Mouse (Mus musculus) G1E (cell line): ENCODE results near the gene Irf3. TPM values are rescaled to one million over a fixed set of nuclear protein-coding genes. Genes with fewer than 3 reads are reported as not detected.

Experiments used
- ATAC-seq: 2 replicates; pipeline ENCODE4 v1.8.0; 2016; ENCODE audit warnings: mild to moderate bottlenecking; ENCODE audit not compliant: insufficient number of reproducible peaks, poor library complexity, low FRiP score, severe bottlenecking; ENCODE audit errors: extremely low read depth
- DNase-seq: peaks from one replicate; pipeline ENCODE4 v3.0.0; 2012; ENCODE audit warnings: low spot score
- H3K27me3 ChIP-seq: 2 replicates; pipeline ENCODE4 v1.6.1; 2012; ENCODE audit warnings: mild to moderate bottlenecking, low read length, inconsistent platforms; ENCODE audit not compliant: insufficient read depth
- H3K36me3 ChIP-seq: replicated peaks from 2 replicates; pipeline ENCODE3; 2012; ENCODE audit warnings: mild to moderate bottlenecking, inconsistent platforms
- H3K4me1 ChIP-seq: 2 replicates; pipeline ENCODE4 v1.6.1; 2012; ENCODE audit warnings: low read depth, low read length, inconsistent platforms, mixed read lengths; ENCODE audit not compliant: insufficient read depth
- H3K4me3 ChIP-seq: 2 replicates; pipeline ENCODE4 v1.5.1; 2012; ENCODE audit warnings: low read depth, mild to moderate bottlenecking, inconsistent platforms, low read length, moderate library complexity, mixed read lengths
- H3K9me3 ChIP-seq: replicated peaks from 2 replicates; pipeline ENCODE4 v1.6.1; 2012; ENCODE audit warnings: inconsistent platforms
- CTCF ChIP-seq: IDR thresholded peaks from 2 replicates; pipeline ENCODE4 v1.5.1; 2012; ENCODE audit warnings: low read depth, low read length, inconsistent platforms, mixed read lengths
- GATA1 ChIP-seq: IDR thresholded peaks from 2 replicates; pipeline ENCODE4 v1.6.1; 2012; ENCODE audit warnings: borderline replicate concordance, low read length, inconsistent platforms, mixed read lengths
- GATA2 ChIP-seq: IDR thresholded peaks from 2 replicates; pipeline ENCODE4 v1.6.1; 2012; ENCODE audit warnings: low read depth, low read length, inconsistent platforms, borderline replicate concordance
- POLR2AphosphoS5 ChIP-seq: IDR thresholded peaks from 2 replicates; pipeline ENCODE4 v1.6.1; 2012; ENCODE audit warnings: low read depth, low read length, inconsistent platforms; ENCODE audit not compliant: insufficient replicate concordance
- TAL1 ChIP-seq: conservative IDR thresholded peaks from 2 replicates; pipeline ENCODE4 v1.6.1; 2012; ENCODE audit warnings: low read depth, low read length, inconsistent platforms, mixed read lengths
- polyA plus RNA-seq: library from polyadenylated mRNA; stranded (reverse); fragments of >175 nt; gene quantifications from 2 replicates; pipeline ENCODE4 v1.2.3, GENCODE M21; 2012
- total RNA-seq, 2 experiments: library from RNA; stranded (forward) in 1 of 2; stranded (reverse) in 1 of 2; fragments of 200-1000 nt in 1 of 2; fragments of >200 nt in 1 of 2; fragmentation: Nextera tagmentation in 1 of 2; gene quantifications; 2 replicates each; pipeline ENCODE4 v1.2.3; 2014 to 2017

The Irf3 gene
- total and polyA plus RNA-seq, 3 experiments: 65.6 to 135 (median 107) TPM

DNA sequence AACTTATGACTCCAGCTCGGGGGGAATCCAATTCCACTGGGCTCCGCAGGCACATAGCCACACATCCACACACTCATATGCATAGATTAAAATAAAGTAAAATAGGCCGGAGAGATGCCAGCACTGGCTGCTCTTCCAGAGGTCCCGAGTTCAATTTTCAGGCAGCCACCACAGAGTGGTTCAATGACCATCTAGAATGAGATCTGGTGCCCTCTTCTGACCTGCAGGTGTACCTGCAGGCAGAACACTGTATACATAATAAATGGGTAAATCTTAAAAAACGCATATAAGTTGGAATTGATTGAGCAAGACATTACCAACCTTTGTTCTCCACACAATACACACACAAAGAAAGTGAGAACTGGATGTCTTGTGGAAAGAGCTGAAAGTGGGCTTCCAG is 41.8 kb upstream of the Irf3 start:
- no peaks in the 10 kb centered on the region for H3K9me3 ChIP-seq
- no peak for ATAC-seq
- H3K36me3 ChIP-seq: no peaks in the 10 kb centered on the region
- peak; percentile 50; the same call in 1 of the 2 replicates for TF ChIP-seq CTCF
- TF ChIP-seq GATA2: no peak
- DNase-seq: no peak
- peaks cover 33% of the 10 kb centered on the region for H3K27me3 ChIP-seq
- no peak overlapping the region for H3K4me3 ChIP-seq
- peaks cover 50% of the 10 kb centered on the region for H3K4me1 ChIP-seq

DNA sequence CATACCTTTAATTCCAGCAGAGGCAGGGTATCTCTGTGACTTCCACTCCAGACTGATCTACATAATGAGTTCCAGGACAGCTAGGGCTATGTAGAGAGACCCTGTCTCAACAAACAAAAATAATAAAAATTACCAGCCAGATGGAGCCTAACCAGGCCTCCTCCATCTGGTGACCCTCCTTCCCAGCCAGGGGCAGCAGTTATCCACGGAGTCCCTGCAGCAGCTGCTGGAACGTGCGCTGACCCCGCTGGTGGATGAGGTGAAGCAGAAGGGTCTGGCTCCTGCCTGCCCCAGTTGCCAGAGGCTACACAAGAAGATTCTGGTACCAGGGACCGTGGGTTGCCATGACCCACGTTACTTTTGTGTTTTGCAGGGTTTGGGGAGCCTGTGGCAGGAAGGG is 41.2 kb upstream of the Irf3 start:
- H3K27me3 ChIP-seq: peaks cover 30% of the 10 kb centered on the region
- no peaks in the 10 kb centered on the region for H3K9me3 ChIP-seq
- no peak for TF ChIP-seq POLR2AphosphoS5
- TF ChIP-seq GATA1: no peak
- no peak for TF ChIP-seq CTCF
- TF ChIP-seq GATA2: no peak
- TF ChIP-seq TAL1: no peak
- DNase-seq: no peak
- H3K4me3 ChIP-seq: no peak overlapping the region
- H3K36me3 ChIP-seq: no peaks in the 10 kb centered on the region
- no peak for ATAC-seq
- H3K4me1 ChIP-seq: peaks cover 56% of the 10 kb centered on the region

DNA sequence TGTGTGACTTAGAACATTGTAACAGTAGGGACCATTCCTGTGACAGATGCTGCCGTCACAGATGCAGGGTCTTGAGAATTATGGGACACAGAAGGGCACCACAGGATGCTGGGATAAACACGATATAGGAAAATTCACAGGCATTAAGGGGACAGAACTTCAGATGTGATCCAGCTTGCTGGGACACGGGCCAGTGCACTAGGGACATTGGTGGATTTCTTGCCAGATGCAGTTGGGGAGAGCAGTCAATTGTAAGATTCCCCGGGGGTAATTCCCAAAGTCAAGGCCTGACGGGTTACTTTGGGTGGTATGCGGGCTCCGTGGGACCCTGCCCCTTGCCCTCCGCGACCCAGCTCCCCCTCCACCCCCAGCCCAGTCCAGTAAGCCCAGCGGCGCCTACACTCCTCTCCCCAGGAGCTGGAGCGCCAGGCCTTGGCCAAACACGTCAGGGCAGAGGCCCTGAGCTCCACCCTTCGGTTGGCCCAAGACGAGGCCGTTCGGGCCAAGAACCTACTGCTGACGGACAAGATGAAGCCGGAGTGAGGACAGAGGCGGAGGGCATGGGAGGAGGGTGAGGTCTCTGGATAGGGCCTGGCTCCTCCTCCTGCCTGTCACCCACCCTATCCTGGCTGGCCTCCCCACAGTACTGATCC is 40.1 kb upstream of the Irf3 start:
- H3K4me3 ChIP-seq: no peak overlapping the region
- no peaks in the 10 kb centered on the region for H3K36me3 ChIP-seq
- ATAC-seq (no peak), DNase-seq (no peak)
- peaks cover 30% of the 10 kb centered on the region for H3K27me3 ChIP-seq
- H3K9me3 ChIP-seq: no peaks in the 10 kb centered on the region
- TF ChIP-seq CTCF (no peak), GATA1 (no peak), TAL1 (no peak), POLR2AphosphoS5 (no peak), GATA2 (no peak)
- H3K4me1 ChIP-seq: peaks cover 58% of the 10 kb centered on the region

DNA sequence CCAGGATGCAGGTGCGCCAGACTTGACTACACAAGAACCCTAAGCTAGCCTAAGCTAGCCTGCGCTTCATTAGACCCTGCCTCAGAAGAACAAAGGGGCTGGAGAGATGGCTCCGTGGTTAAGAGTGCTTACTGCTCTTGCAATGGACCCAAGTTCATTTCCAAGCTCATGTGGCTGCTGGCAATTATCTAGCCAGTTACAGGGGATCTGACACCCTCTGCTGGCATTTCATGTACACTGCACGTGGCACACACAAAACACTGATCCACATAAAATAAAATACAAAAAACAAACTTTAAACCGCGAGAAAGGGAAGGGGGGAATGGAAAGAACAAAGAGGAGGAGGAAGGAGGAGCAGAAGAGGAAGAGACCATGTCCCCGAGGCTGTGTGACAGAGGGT is 39.2 kb upstream of the Irf3 start:
- H3K9me3 ChIP-seq: no peaks in the 10 kb centered on the region
- no peak overlapping the region for H3K4me3 ChIP-seq
- peaks cover 57% of the 10 kb centered on the region for H3K4me1 ChIP-seq
- DNase-seq (no peak), ATAC-seq (no peak)
- no peaks in the 10 kb centered on the region for H3K36me3 ChIP-seq
- TF ChIP-seq CTCF: peak; percentile 48
- TF ChIP-seq POLR2AphosphoS5: no peak
- H3K27me3 ChIP-seq: peaks cover 32% of the 10 kb centered on the region

DNA sequence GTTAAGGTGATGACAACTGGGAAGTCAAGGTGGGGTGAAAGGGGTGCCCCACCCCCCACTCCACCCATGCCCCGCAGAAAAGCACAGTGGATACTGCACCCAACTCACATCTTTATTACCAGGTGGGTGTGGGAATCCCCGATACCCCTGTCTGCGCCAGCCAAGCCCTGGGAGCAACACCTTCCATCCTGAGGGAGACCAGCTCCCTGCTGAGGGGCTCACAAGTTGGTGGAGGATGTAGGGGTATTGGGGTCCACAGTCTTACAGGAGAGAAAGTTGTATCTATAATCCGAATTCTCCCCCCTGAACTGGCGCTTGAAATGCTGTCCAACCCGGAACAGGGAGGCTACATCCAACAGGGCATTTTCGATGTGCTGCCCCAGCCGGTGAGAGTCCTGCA is 38.2 kb upstream of the Irf3 start:
- H3K36me3 ChIP-seq: no peaks in the 10 kb centered on the region
- no peak; the same call in 1 of the 2 replicates for ATAC-seq
- DNase-seq: no peak
- no peaks in the 10 kb centered on the region for H3K9me3 ChIP-seq
- peaks cover 37% of the 10 kb centered on the region for H3K27me3 ChIP-seq
- H3K4me1 ChIP-seq: peaks cover 58% of the 10 kb centered on the region
- no peak for TF ChIP-seq GATA2
- no peak for TF ChIP-seq TAL1
- TF ChIP-seq GATA1: no peak
- TF ChIP-seq CTCF: no peak
- no peak for TF ChIP-seq POLR2AphosphoS5
- H3K4me3 ChIP-seq: no peak overlapping the region; the same call in 1 of the 2 replicates

DNA sequence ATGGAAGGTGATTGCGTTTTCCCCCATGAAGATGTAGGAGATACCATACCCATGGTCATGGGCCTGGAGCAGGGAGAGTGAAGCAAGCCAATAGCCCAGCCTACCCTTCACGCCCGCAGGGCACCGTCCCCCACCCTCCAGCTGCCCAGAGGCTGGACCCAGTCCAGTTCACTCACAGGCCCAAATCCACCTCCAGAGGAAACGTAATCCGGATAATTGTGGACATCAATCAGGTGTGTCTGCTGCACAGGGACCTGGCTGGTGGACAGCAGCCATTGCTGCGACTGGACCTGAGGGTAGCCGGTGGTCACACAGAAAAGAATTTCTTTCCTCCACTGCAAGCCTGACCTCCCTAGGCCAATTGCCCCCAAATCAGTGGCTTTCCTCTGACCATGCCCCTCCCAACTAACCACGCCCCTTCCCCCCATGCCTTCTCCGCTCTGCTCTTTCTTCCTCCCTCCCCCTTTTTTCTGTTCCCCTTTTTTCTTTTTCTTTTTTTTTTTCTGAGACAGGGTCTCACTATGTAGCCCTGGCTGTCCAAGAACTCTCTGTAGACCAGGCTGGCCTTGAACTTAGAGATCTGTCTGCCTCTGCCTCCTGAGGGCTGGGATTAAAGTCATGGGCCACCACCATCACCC is 37.5 kb upstream of the Irf3 start:
- ATAC-seq: no peak
- TF ChIP-seq CTCF (no peak), TAL1 (no peak), GATA1 (no peak), GATA2 (no peak), POLR2AphosphoS5 (no peak)
- Histone ChIP-seq H3K9me3 (no peaks in the 10 kb centered on the region), H3K4me1 (peaks cover 58% of the 10 kb centered on the region), H3K27me3 (peaks cover 40% of the 10 kb centered on the region), H3K4me3 (peak overlapping the region; percentile 39; the same call in 1 of the 2 replicates), H3K36me3 (no peaks in the 10 kb centered on the region)
- DNase-seq: no peak

DNA sequence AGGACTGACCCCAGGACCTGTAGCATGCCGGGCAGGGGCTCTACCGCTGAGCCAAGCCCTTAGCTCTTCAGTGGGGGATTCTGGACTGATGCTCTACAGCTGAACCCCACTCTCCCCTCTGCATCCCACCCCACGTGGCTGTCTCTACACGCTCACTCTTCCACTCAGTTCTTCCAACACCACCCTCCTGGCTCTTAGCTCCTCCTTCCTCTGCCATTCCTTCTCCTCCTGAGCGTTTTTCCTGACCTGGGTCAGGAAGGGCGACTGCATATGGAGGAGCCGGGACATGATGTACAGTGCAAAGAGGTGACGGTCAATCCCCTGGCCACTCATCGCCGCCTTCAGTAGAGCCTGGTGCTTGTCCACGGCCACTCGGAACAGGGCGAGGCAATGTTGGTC is 36.9 kb upstream of the Irf3 start:
- no peak for ATAC-seq
- TF ChIP-seq CTCF (no peak), TAL1 (no peak), GATA1 (no peak), POLR2AphosphoS5 (no peak), GATA2 (no peak)
- Histone ChIP-seq H3K36me3 (no peaks in the 10 kb centered on the region), H3K4me1 (peaks cover 62% of the 10 kb centered on the region), H3K4me3 (no peak overlapping the region), H3K27me3 (peaks cover 45% of the 10 kb centered on the region), H3K9me3 (no peaks in the 10 kb centered on the region)
- no peak for DNase-seq
